Mouse (Mus musculus): ENCODE results near the gene Fam193a. TPM values are rescaled to one million over a fixed set of nuclear protein-coding genes. Genes with fewer than 3 reads are reported as not detected.

Gene Fam193a
- polyA plus RNA-seq, 1 experiment from 2014 or later: 2.7 TPM

- H3K36me3 ChIP-seq (replicated peaks; ENCODE audit: insufficient read depth, low read length): peaks cover 79% of the 10 kb centered on the region
- WGBS (ENCODE audit: insufficient replicate concordance): 91% methylated on average over 6 of the region's 6 CpGs
- H3K4me2 ChIP-seq (ENCODE audit: low read depth, low read length): no peak overlapping the region
- H3K9ac ChIP-seq (replicated peaks): no peak overlapping the region
- no peaks in the 10 kb centered on the region for H3K9me3 ChIP-seq (ENCODE audit: low read length)
- ATAC-seq: no peak
- H3K4me1 ChIP-seq (ENCODE audit: insufficient read depth): no peaks in the 10 kb centered on the region
- no peak overlapping the region for H3K4me3 ChIP-seq (ENCODE audit: low read depth, low read length)
- TF ChIP-seq CTCF (IDR thresholded peaks at IDR 0.05; ENCODE audit: low read depth) (no peak), EP300 (IDR thresholded peaks at IDR 0.05; ENCODE audit: low read depth) (no peak)
- no peak for DNase-seq
- no peaks in the 10 kb centered on the region for H3K27me3 ChIP-seq (ENCODE audit: insufficient read depth, low read length)
- H3K27ac ChIP-seq (ENCODE audit: low read depth): no peak overlapping the region
These were observed 92.1 kb downstream of the Fam193a start for GRCm38 (mm10) chr5:34461841-34462240.

GRCm38 (mm10) chr5:34466079-34466478 is 96.3 kb downstream of the Fam193a start:
- Histone ChIP-seq H3K36me3 (replicated peaks; ENCODE audit: insufficient read depth, low read length) (peaks cover 55% of the 10 kb centered on the region), H3K9ac (replicated peaks) (no peak overlapping the region), H3K4me2 (ENCODE audit: low read depth, low read length) (no peak overlapping the region), H3K27me3 (ENCODE audit: insufficient read depth, low read length) (no peaks in the 10 kb centered on the region), H3K4me3 (ENCODE audit: low read depth, low read length) (no peak overlapping the region), H3K27ac (ENCODE audit: low read depth) (no peak overlapping the region), H3K9me3 (ENCODE audit: low read length) (no peaks in the 10 kb centered on the region), H3K4me1 (ENCODE audit: insufficient read depth) (peaks cover 2% of the 10 kb centered on the region; the same call in 1 of the 2 replicates)
- ATAC-seq (no peak), DNase-seq (no peak)
- TF ChIP-seq EP300 (IDR thresholded peaks at IDR 0.05; ENCODE audit: low read depth) (no peak), CTCF (IDR thresholded peaks at IDR 0.05; ENCODE audit: low read depth) (no peak)
- 33% methylated on average over 1 of the region's 1 CpGs for WGBS (ENCODE audit: insufficient replicate concordance)

GRCm38 (mm10) chr5:34466648-34467047 is 96.9 kb downstream of the Fam193a start:
- no peak overlapping the region for H3K4me2 ChIP-seq (ENCODE audit: low read depth, low read length)
- 84% methylated on average over 2 of the region's 2 CpGs for WGBS (ENCODE audit: insufficient replicate concordance)
- no peak overlapping the region for H3K4me3 ChIP-seq (ENCODE audit: low read depth, low read length)
- no peaks in the 10 kb centered on the region for H3K27me3 ChIP-seq (ENCODE audit: insufficient read depth, low read length)
- H3K9ac ChIP-seq (replicated peaks): no peak overlapping the region
- no peaks in the 10 kb centered on the region for H3K9me3 ChIP-seq (ENCODE audit: low read length)
- ATAC-seq (no peak), DNase-seq (no peak)
- peaks cover 50% of the 10 kb centered on the region for H3K36me3 ChIP-seq (replicated peaks; ENCODE audit: insufficient read depth, low read length)
- no peak overlapping the region for H3K27ac ChIP-seq (ENCODE audit: low read depth)
- H3K4me1 ChIP-seq (ENCODE audit: insufficient read depth): peaks cover 2% of the 10 kb centered on the region; the same call in 1 of the 2 replicates
- TF ChIP-seq EP300 (IDR thresholded peaks at IDR 0.05; ENCODE audit: low read depth) (no peak), CTCF (IDR thresholded peaks at IDR 0.05; ENCODE audit: low read depth) (no peak)

- no peak overlapping the region for H3K27ac ChIP-seq (ENCODE audit: low read depth)
- H3K4me1 ChIP-seq (ENCODE audit: insufficient read depth): peaks cover 2% of the 10 kb centered on the region; the same call in 1 of the 2 replicates
- H3K36me3 ChIP-seq (replicated peaks; ENCODE audit: insufficient read depth, low read length): peaks cover 44% of the 10 kb centered on the region
- TF ChIP-seq CTCF (IDR thresholded peaks at IDR 0.05; ENCODE audit: low read depth) (no peak), EP300 (IDR thresholded peaks at IDR 0.05; ENCODE audit: low read depth) (peak; percentile 81)
- no peak for DNase-seq
- H3K4me3 ChIP-seq (ENCODE audit: low read depth, low read length): no peak overlapping the region
- peak; percentile 96 for ATAC-seq
- no peaks in the 10 kb centered on the region for H3K27me3 ChIP-seq (ENCODE audit: insufficient read depth, low read length)
- 0 out of 2 replicates have a peak overlapping the region, but pooled peaks have one; percentile 27 for H3K4me2 ChIP-seq (ENCODE audit: low read depth, low read length)
- no peak overlapping the region for H3K9ac ChIP-seq (replicated peaks)
- 60% methylated on average over 2 of the region's 2 CpGs for WGBS (ENCODE audit: insufficient replicate concordance)
- H3K9me3 ChIP-seq (ENCODE audit: low read length): no peaks in the 10 kb centered on the region
These were observed 98.5 kb downstream of the Fam193a start for GRCm38 (mm10) chr5:34468039-34468775.

- WGBS (ENCODE audit: insufficient replicate concordance): 76% methylated on average over 3 of the region's 3 CpGs
- Histone ChIP-seq H3K4me2 (ENCODE audit: low read depth, low read length) (no peak overlapping the region), H3K4me3 (ENCODE audit: low read depth, low read length) (no peak overlapping the region), H3K9ac (replicated peaks) (no peak overlapping the region), H3K4me1 (ENCODE audit: insufficient read depth) (no peaks in the 10 kb centered on the region), H3K9me3 (ENCODE audit: low read length) (no peaks in the 10 kb centered on the region), H3K36me3 (replicated peaks; ENCODE audit: insufficient read depth, low read length) (peaks cover 34% of the 10 kb centered on the region), H3K27ac (ENCODE audit: low read depth) (no peak overlapping the region), H3K27me3 (ENCODE audit: insufficient read depth, low read length) (no peaks in the 10 kb centered on the region)
- no peak for ATAC-seq
- DNase-seq: no peak
- TF ChIP-seq CTCF (IDR thresholded peaks at IDR 0.05; ENCODE audit: low read depth): peak; percentile 28; the same call in 1 of the 2 replicates
- no peak for TF ChIP-seq EP300 (IDR thresholded peaks at IDR 0.05; ENCODE audit: low read depth)
These were observed 111.2 kb downstream of the Fam193a start for GRCm38 (mm10) chr5:34480926-34481325.

GRCm38 (mm10) chr5:34485731-34486130 is 116.0 kb downstream of the Fam193a start:
- Histone ChIP-seq H3K9ac (replicated peaks) (no peak overlapping the region), H3K36me3 (replicated peaks; ENCODE audit: insufficient read depth, low read length) (peaks cover 7% of the 10 kb centered on the region), H3K4me2 (ENCODE audit: low read depth, low read length) (no peak overlapping the region), H3K27ac (ENCODE audit: low read depth) (no peak overlapping the region), H3K4me1 (ENCODE audit: insufficient read depth) (no peaks in the 10 kb centered on the region), H3K9me3 (ENCODE audit: low read length) (no peaks in the 10 kb centered on the region), H3K27me3 (ENCODE audit: insufficient read depth, low read length) (no peaks in the 10 kb centered on the region), H3K4me3 (ENCODE audit: low read depth, low read length) (no peak overlapping the region)
- TF ChIP-seq CTCF (IDR thresholded peaks at IDR 0.05; ENCODE audit: low read depth) (no peak), EP300 (IDR thresholded peaks at IDR 0.05; ENCODE audit: low read depth) (no peak)
- DNase-seq (no peak), ATAC-seq (no peak)
- 86% methylated on average over 15 of the region's 15 CpGs for whole genome bisulfite sequencing (ENCODE audit: insufficient replicate concordance)
